Mouse (Mus musculus) intestine, embryonic 14.5 days (tissue): ENCODE measurements around the gene Plekhj1. TPM values are rescaled to one million over a fixed set of nuclear protein-coding genes. Genes with fewer than 3 reads are reported as not detected.
A peak's percentile ranks its signal among the peaks of the same experiment; 100 is the strongest.

Experiments used
- ATAC-seq: fragments of 200-750 bp; cut with Nextera tagmentation; replicated peaks from 2 replicates; pipeline ENCODE4 v1.8.0; 2017; ENCODE audit warnings: low read depth, moderate number of reproducible peaks, moderate TSS enrichment, moderate library complexity; ENCODE audit not compliant: low FRiP score, low TSS enrichment
- DNase-seq: peaks from one replicate; pipeline ENCODE4 v3.0.0-alpha.2; 2018; ENCODE audit warnings: low spot score
- H3K27ac ChIP-seq: fragments of 300-500 bp; sonication (generic); 2 replicates; pipeline ENCODE4 v1.5.1; 2014; ENCODE audit warnings: low read depth, mild to moderate bottlenecking, control low read depth
- H3K27me3 ChIP-seq: fragments of 300-500 bp; sonication (generic); replicated peaks from 2 replicates; pipeline ENCODE4 v1.6.1; 2014; ENCODE audit warnings: low read length, control low read depth; ENCODE audit not compliant: control insufficient read depth, insufficient read depth
- H3K36me3 ChIP-seq: fragments of 300-500 bp; sonication (generic); 2 replicates; pipeline ENCODE4 v1.6.1; 2014; ENCODE audit warnings: low read length, control low read depth; ENCODE audit not compliant: control insufficient read depth, insufficient read depth
- H3K4me1 ChIP-seq: fragments of 300-500 bp; sonication (generic); replicated peaks from 2 replicates; pipeline ENCODE4 v1.6.1; 2014; ENCODE audit warnings: low read length, control low read depth, mixed read lengths; ENCODE audit not compliant: control insufficient read depth, insufficient read depth
- H3K4me2 ChIP-seq: fragments of 300-500 bp; sonication (generic); 2 replicates; pipeline ENCODE4 v1.6.1; 2014; ENCODE audit warnings: low read length
- H3K4me3 ChIP-seq: fragments of 300-500 bp; sonication (generic); 2 replicates; pipeline ENCODE4 v1.5.1; 2014; ENCODE audit warnings: low read depth, low read length, control low read depth, mixed read lengths
- H3K9ac ChIP-seq: fragments of 300-500 bp; sonication (generic); 2 replicates; pipeline ENCODE4 v1.6.1; 2014; ENCODE audit warnings: mild to moderate bottlenecking, low read length
- H3K9me3 ChIP-seq: fragments of 300-500 bp; sonication (generic); 2 replicates; pipeline ENCODE4 v1.6.1; 2016; ENCODE audit warnings: low read length, control low read depth; ENCODE audit not compliant: control insufficient read depth
- WGBS: fragments of 180-500 bp; shearing (Covaris S2); extraction: QIAGEN DNeasy Blood & Tissue Kit; methylation state at CpG from one replicate; pipeline ENCODE4 v1.1.7; 2014; 5-methylcytosine and 5-hydroxymethylcytosine counted together
- polyA plus RNA-seq: library from polyadenylated mRNA; unstranded; fragments of >200 nt; fragmentation: Nextera tagmentation; extraction: Ambion mirVana; gene quantifications from 2 replicates; pipeline ENCODE4 v1.2.1, GENCODE M21; 2014

Gene Plekhj1
- polyA plus RNA-seq, 1 experiment from 2014 or later = 125 TPM

DNA sequence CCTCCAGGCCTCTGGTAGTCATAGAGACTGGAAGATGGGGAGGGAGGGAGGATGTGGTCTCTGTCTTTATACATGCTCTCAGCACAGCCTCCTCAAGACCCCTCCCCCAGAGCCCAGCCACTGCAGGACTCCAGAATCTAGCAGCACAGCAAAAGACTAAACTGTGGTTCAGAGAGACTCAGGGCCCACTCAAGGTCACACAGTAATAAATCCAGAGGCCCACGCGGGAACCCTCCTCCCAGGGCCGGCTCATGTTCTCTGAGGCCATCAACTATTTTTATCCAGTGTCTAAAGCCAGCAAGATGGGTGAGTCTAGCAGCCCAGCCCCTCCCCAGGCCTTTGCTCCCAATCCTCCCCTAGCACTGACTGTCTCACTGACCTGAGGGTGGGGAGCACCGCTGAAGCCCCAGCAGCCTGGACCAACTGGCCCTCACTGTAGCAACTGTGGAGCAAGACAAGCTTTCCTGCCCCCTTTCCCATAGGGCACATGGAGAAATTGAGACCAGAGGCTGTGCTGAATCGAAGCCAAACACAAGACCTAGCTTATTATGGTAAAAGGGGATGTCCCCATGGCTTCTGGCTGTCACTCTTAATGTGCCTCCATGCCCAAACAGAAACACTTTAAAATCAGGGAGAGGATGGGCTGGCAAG, 14.1 kb upstream of the Plekhj1 start:
- 50% methylated on average over 5 of the region's 5 CpGs for WGBS
- no peak for DNase-seq
- no peak overlapping the region for H3K9ac ChIP-seq
- H3K36me3 ChIP-seq = no peaks in the 10 kb centered on the region
- ATAC-seq = no peak
- no peak overlapping the region for H3K4me2 ChIP-seq
- peaks cover 17% of the 10 kb centered on the region for H3K4me1 ChIP-seq
- H3K27me3 ChIP-seq = 0 out of 2 replicates have a peak, but pooled peaks cover 13% of the 10 kb centered on the region
- H3K27ac ChIP-seq = no peak overlapping the region
- no peak overlapping the region for H3K4me3 ChIP-seq
- H3K9me3 ChIP-seq = no peaks in the 10 kb centered on the region

GRCm38 (mm10) chr10:80810084-80810483, 11.7 kb upstream of the Plekhj1 start:
- Histone ChIP-seq H3K27me3 (0 out of 2 replicates have a peak, but pooled peaks cover 13% of the 10 kb centered on the region), H3K4me2 (peak overlapping the region; percentile 20), H3K4me1 (peaks cover 25% of the 10 kb centered on the region), H3K4me3 (no peak overlapping the region), H3K36me3 (peaks cover 2% of the 10 kb centered on the region; the same call in 1 of the 2 replicates), H3K9me3 (no peaks in the 10 kb centered on the region), H3K9ac (no peak overlapping the region), H3K27ac (no peak overlapping the region)
- DNase-seq (no peak), ATAC-seq (no peak)
- 5% methylated on average over 19 of the region's 20 CpGs for WGBS

- no peak for ATAC-seq
- Histone ChIP-seq H3K4me2 (peak overlapping the region; percentile 83), H3K9me3 (no peaks in the 10 kb centered on the region), H3K27ac (no peak overlapping the region), H3K4me3 (0 out of 2 replicates have a peak overlapping the region, but pooled peaks have one; percentile 10), H3K4me1 (peaks cover 25% of the 10 kb centered on the region), H3K27me3 (0 out of 2 replicates have a peak, but pooled peaks cover 13% of the 10 kb centered on the region), H3K9ac (0 out of 2 replicates have a peak overlapping the region, but pooled peaks have one; percentile 7), H3K36me3 (peaks cover 11% of the 10 kb centered on the region)
- no peak for DNase-seq
- WGBS = 9% methylated on average over 17 of the region's 18 CpGs
Measured at GRCm38 (mm10) chr10:80808985-80809632, 10.7 kb upstream of the Plekhj1 start.

GRCm38 (mm10) chr10:80808099-80808984, 9.9 kb upstream of the Plekhj1 start:
- H3K4me1 ChIP-seq = peaks cover 25% of the 10 kb centered on the region
- H3K4me2 ChIP-seq = peak overlapping the region; percentile 83
- whole genome bisulfite sequencing = 28% methylated on average over 40 of the region's 40 CpGs
- no peak overlapping the region for H3K9ac ChIP-seq
- 0 out of 2 replicates have a peak, but pooled peaks cover 13% of the 10 kb centered on the region for H3K27me3 ChIP-seq
- no peak overlapping the region; the same call in 1 of the 2 replicates for H3K27ac ChIP-seq
- H3K36me3 ChIP-seq = peaks cover 19% of the 10 kb centered on the region
- ATAC-seq (no peak), DNase-seq (peak; percentile 65)
- H3K4me3 ChIP-seq = 0 out of 2 replicates have a peak overlapping the region, but pooled peaks have one; percentile 10
- no peaks in the 10 kb centered on the region for H3K9me3 ChIP-seq

- H3K4me2 ChIP-seq = peak overlapping the region; percentile 83
- no peaks in the 10 kb centered on the region for H3K9me3 ChIP-seq
- peaks cover 25% of the 10 kb centered on the region for H3K4me1 ChIP-seq
- ATAC-seq (peak; percentile 64), DNase-seq (peak; percentile 84)
- 1% methylated on average over 58 of the region's 58 CpGs for WGBS
- peak overlapping the region; percentile 52; the same call in 1 of the 2 replicates for H3K27ac ChIP-seq
- peak overlapping the region; percentile 41 for H3K4me3 ChIP-seq
- H3K9ac ChIP-seq = peak overlapping the region; percentile 34
- peaks cover 31% of the 10 kb centered on the region for H3K36me3 ChIP-seq
- 0 out of 2 replicates have a peak, but pooled peaks cover 13% of the 10 kb centered on the region for H3K27me3 ChIP-seq
Measured at GRCm38 (mm10) chr10:80807057-80807627, 8.7 kb upstream of the Plekhj1 start.

DNA sequence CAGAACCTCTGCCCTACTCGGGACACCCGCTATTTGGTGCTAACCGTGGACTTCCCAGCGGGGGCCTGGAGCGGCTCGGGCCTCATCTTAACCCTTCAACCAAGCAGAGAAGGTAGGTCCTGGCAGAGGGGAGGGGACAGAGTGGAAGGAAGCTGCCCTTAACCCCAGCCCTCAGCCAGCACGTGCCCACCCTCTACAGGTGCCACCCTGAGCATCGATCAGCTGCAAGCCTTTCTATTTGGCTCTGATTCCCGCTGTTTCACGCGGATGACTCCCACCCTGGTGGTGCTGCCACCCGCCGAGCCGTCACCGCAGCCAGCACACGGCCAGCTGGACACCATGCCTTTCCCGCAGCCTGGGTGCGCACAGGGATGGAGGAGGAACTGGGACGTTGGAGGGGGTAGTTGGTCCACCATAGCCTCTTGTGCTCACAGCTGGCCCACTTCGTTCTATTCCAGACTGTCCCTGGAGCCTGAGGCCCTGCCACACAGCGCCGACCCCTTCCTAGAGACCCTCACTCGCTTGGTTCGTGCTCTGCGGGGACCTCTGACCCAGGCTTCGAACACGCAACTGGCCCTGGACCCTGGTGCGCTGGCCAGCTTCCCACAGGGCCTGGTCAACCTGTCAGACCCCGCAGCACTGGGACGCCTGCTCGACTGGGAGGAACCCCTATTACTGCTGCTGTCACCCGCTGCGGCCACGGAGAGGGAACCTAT, 8.1 kb upstream of the Plekhj1 start:
- H3K27ac ChIP-seq = peak overlapping the region; percentile 52; the same call in 1 of the 2 replicates
- peaks cover 25% of the 10 kb centered on the region for H3K4me1 ChIP-seq
- peak overlapping the region; percentile 34 for H3K9ac ChIP-seq
- ATAC-seq (0 out of 2 replicates have a peak, but pooled peaks have one; percentile 5), DNase-seq (no peak)
- H3K36me3 ChIP-seq = peaks cover 38% of the 10 kb centered on the region
- H3K4me2 ChIP-seq = peak overlapping the region; percentile 83
- 49% methylated on average over 34 of the region's 34 CpGs for WGBS
- H3K27me3 ChIP-seq = 0 out of 2 replicates have a peak, but pooled peaks cover 13% of the 10 kb centered on the region
- H3K9me3 ChIP-seq = no peaks in the 10 kb centered on the region
- peak overlapping the region; percentile 41 for H3K4me3 ChIP-seq

DNA sequence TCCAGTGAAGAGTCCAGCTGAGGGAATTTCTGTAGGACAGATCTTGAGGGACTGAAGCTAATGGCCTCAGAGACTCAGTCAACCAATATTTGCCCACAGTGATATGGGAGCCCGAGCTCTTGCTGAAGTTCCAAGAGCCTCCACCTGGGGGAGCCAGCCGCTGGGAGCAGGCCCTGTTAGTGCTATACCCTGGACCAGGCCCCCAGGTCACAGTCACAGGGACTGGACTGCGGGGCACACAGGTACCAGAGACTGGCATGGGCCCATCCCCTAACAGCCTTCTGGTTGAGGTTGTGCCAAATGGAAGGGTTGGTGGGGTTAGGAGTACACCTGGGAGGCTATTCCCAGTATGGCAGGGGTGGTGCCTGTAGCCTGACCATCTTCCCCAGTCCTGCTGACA, 7.5 kb upstream of the Plekhj1 start:
- H3K4me1 ChIP-seq = peaks cover 25% of the 10 kb centered on the region
- no peak overlapping the region for H3K9ac ChIP-seq

More for the DNA sequence above, 7.5 kb upstream of the Plekhj1 start:
- no peak overlapping the region for H3K4me3 ChIP-seq
- H3K27ac ChIP-seq = no peak overlapping the region
- WGBS = 32% methylated on average over 3 of the region's 3 CpGs
- ATAC-seq (peak; percentile 20; the same call in 1 of the 2 replicates), DNase-seq (peak; percentile 95)
- H3K36me3 ChIP-seq = peaks cover 43% of the 10 kb centered on the region
- 0 out of 2 replicates have a peak, but pooled peaks cover 13% of the 10 kb centered on the region for H3K27me3 ChIP-seq
- no peak overlapping the region for H3K4me2 ChIP-seq
- no peaks in the 10 kb centered on the region for H3K9me3 ChIP-seq
